Mouse (Mus musculus): ENCODE results near the gene Fadd.

Gene Fadd

GRCm38 (mm10) chr7:144582284-144582980 lies at the start of gene Fadd:
Fadd (minus strand) TSS chr7:144582463.
- DNase-seq (ENCODE audit: low spot score), result peak; percentile 93

DNA sequence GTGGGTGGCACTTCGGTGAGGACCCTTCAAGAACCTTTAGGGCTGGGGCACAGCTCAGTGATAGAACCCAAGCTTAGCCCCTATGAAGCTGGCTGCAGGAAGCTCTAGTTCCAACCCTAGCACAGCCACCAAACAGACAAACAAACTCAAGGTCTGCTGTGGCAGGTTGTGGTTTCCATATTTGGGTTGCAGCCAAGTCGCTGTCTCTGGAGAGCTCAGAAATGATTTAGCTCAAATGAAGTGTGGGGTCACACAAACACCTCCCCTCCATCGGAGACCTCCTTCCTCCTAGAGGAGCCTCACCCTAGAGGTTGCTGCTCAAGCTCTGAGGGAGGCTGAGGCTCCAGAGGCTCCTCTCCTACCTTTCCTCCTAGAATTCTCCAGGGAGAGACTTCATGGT lies 48.4 kb upstream of the Fadd start:
- no peak for DNase-seq (ENCODE audit: low spot score)

GRCm38 (mm10) chr7:144628334-144628915 lies 46.2 kb upstream of the Fadd start:
- no peak for DNase-seq (ENCODE audit: low spot score)

DNA sequence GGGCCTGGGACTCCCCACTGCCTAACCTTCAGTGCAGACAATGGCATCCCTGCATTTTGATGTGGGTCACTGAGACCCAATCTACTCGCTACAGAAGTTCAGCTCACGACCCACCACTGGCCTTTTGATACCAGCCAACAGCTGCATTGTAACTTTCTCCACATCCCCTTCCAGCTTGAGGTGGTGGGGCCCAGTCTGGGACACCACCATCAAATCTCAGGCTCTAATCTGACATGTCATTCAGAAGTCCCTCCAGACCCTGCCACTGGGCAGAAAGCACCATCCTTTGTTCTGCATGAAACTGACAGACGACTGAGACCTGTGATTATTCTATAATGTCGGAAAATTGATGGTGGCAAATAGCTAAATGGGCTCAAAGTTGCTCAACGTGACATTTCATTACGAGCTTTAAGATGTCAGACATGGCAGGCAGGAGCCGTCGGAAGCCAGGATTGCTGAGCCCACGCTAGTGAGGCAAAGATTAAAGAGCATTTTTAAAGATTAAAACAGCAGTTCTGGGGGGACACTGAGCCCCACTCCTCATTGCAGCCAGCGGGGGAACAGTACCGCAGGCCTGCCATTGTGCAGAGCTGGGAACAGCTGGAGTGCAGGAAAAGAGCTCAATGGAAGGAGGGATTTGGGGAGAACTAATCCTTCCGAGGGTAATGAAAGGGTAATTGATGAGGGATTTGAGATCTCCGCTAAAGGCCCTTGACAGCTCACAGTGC lies 45.5 kb upstream of the Fadd start:
- DNase-seq (ENCODE audit: low spot score), result no peak

DNA sequence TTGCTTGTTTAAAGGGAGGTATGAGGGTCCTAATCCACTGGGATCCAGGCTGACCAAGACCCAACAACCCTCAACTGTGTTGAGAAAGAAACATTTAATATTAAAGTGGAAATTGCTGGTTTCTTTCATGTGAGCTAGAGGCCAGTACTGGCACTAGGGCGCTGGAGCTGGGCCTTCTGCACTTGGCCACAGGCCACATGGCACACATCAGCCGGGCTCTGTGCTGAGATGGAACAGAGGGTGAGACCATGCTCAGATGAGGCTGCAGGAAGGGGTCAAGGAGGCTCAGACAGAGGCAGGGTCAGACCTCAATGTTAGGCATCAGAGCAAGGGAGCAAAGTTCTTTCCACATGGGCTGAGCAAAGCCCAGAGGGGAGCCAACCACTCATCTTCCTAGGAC lies 43.8 kb upstream of the Fadd start:
- no peak for DNase-seq (ENCODE audit: low spot score)

GRCm38 (mm10) chr7:144620721-144621681 lies 38.7 kb upstream of the Fadd start:
- DNase-seq (ENCODE audit: low spot score), result peak; percentile 3

DNA sequence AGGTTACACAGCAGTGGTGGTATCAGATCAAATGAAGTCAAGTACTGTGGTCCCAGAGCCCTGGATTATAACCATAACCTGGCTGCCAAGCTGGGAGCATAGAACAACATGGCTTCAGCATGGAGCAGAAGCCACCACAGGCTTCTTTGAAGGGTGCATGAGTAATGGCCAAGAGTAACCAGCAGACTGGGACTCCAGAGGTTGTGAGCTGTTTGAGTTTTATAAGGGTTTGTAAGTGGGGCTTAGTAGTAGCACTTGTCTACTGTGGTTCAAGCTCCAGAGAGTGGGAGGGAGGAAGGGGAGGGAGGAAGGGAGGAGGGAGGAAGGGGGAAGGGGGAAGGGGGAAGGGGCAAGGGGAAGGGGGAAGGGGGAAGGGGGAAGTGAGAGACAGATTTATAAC lies 38.1 kb upstream of the Fadd start:
- DNase-seq (ENCODE audit: low spot score), result no peak

DNA sequence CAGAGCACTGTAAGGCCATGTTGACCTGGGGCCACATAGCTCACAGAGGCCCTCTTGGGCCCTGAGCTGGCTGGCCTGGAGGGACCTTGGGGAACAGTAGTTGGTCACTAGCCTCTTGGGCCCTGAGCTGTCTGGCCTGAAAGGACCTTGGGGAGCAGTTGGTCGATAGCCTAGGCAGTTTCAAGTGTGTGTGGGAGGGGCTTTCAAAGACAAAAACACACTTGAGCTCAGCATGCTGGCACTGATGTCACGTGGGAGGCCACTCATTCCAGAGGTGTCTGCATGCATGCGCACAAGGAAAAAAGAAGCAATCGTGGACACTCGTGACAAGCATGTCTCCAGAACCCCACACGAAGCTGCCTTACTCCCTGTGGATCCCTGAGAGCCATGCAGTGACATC lies 33.1 kb upstream of the Fadd start:
- DNase-seq (ENCODE audit: low spot score), result no peak

GRCm38 (mm10) chr7:144612829-144613228 lies 30.6 kb upstream of the Fadd start:
- no peak for DNase-seq (ENCODE audit: low spot score)

GRCm38 (mm10) chr7:144612351-144612750 lies 30.1 kb upstream of the Fadd start:
- DNase-seq (ENCODE audit: low spot score), result no peak

DNA sequence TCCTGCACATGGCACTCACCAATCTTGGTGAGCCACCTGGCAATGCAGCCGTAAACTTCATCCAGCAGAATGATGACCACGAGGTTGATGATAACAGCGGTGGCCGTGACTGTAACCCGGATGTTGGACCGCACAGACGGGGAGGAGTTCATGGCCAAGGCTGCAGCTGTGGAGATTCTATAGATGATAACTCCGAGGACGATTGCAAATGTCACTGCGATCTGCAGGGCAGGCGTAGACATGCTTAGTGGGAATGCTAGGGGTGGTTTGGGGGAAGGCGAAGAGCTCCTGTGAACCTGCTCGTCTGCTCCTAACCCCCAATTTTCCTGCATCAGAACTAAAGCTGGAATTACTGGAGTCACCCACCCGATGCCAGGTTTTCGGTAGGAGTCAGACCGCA lies 29.3 kb upstream of the Fadd start:
- DNase-seq (ENCODE audit: low spot score), result no peak

DNA sequence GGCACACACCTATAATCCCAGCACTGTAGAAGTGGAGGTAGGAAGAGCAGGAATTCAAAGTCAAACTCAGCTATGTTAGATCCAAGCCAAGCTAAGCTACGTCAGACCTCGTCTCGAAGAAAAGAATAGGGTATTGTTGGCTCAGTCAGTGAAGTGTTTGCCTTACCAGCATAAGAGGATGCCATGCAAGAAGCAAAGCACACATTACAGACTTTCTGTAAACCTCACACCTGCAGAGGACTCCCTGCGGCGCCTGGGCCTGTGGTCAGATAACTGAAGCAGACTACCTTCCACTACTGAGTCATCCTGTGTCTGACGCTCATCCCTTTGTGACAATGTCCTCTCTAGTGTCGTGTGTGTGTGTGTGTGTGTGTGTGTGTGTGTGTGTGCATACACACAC lies 27.3 kb upstream of the Fadd start:
- DNase-seq (ENCODE audit: low spot score), result no peak

- no peak for DNase-seq (ENCODE audit: low spot score)
Measured at GRCm38 (mm10) chr7:144607862-144608261, 25.6 kb upstream of the Fadd start.

DNA sequence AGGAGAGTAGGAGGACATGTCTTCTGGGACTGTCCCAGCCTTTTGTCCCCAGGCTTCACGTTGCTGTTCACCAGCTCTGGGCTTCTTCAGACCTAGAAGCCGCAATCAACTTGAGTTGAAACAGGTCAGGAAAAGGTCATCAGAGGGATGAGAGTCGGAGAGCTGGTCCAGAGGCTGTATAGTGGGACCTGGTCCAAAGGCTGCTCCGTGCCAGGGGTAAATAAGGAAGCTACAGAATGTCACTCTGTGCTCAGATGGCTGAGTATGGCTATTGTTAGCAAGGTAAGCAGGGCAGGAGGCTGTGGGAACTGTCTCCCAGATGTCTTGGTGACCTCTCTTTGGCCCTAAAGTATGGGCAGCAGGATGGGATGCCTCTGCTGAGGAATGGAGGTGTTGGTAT lies 22.5 kb upstream of the Fadd start:
- no peak for DNase-seq (ENCODE audit: low spot score)

GRCm38 (mm10) chr7:144604291-144604690 lies 22.0 kb upstream of the Fadd start:
- DNase-seq (ENCODE audit: low spot score), result no peak

GRCm38 (mm10) chr7:144600333-144600900 lies 18.2 kb upstream of the Fadd start:
- DNase-seq (ENCODE audit: low spot score), result no peak

- DNase-seq (ENCODE audit: low spot score), result no peak
Measured at GRCm38 (mm10) chr7:144589508-144589907, 7.2 kb upstream of the Fadd start.

DNA sequence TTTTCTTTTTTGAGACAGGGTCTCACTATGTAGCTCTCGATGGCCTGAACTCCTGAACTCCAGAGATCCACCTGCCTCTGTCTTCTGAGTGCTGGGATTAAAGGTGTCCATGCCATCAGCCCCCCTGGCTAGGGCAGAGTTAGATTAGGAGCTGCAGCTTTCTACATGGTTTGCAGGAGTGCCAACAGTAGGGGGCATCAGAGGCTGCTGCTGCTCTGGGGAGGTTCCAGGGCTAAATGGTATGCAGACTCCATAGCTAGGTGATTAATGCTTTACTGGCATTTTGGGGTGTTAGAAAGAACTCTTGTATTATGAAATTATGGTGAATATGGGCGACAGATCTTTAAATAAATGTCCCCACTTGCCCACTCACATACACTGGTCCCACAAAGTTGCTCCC lies 5.0 kb upstream of the Fadd start:
- no peak for DNase-seq (ENCODE audit: low spot score)

DNA sequence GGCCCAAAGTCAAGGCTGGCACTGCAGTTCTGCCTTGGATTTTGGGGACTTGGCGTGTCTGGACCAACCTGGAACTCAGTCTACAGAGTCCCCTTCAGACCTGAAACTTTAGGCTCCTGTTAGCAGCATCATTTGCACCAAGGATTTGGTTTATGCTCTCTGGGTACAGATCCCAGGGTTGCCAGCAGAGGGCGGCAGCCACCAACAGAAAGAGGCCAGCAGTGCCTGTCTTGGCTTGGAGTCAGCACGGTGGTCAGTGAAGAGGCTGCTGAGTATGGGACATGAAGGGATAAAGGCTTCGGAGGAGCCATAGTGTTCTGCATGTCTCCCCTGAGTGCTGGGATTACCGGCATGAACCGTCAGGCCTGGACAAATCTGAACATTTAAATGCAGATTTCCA lies 3.4 kb upstream of the Fadd start:
- DNase-seq (ENCODE audit: low spot score), result peak; percentile 47

DNA sequence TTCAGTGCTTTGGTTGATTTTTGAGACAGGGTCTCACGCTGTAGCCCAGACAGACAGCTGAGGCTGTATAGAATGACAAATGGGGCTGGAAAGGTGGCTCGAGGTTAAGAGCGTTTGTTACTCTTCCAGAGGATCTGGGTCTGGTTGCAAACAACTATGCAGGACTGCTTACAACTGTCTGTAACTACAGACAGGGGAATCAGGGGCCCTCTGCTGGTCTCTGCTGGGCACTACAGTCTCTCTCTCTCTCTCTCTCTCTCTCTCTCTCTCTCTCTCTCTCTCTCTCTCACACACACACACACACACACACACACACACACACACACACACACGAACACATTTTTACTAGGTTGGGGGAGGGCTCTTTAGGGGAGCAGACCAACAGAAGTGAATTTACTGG lies 1.4 kb upstream of the Fadd start:
- no peak for DNase-seq (ENCODE audit: low spot score)

GRCm38 (mm10) chr7:144581559-144582283 lies 542 bp downstream of the Fadd start:
- DNase-seq (ENCODE audit: low spot score), result peak; percentile 47
